Mouse (Mus musculus) fat pad, adult 2 months (tissue): Measurements from ENCODE around the gene Fgr.

Experiments
- DNase-seq: peaks from one replicate; pipeline ENCODE4 v3.0.0-alpha.2; 2011; ENCODE audit warnings: low read depth, low spot score; ENCODE audit errors: extremely low read depth

Gene Fgr

DNA sequence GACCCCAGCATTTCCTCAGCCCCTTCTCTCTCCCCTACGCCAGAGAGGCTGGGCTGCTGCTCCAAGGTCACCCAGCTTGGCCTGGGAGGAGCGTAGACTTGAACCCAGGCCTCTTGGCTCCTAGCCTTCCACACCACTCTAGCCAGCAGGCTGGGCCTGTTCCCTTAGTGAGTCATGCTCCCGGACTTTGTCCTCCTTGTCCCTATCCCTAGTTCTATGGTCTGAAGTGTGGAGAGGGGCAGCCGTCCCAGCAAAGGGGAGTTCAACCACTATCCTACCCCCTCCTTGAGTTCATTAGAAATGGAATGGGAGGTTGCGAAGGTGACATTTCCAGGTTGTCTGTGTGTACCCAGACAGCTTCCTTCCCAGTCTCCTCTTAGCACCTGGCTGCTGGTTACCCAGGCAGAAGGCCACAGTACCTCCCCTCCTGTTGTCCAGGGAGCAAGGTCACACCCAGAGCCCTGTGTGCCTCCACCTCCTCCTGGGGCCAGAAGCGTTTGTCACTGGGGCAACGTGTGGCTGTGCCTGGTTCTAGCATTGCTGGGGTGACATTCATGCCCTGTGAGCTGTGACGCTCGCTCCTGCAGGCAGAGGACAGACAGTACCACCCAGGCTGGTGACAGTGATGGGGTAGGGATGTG is 76.4 kb downstream of the Fgr start:
- DNase-seq, result no peak

DNA sequence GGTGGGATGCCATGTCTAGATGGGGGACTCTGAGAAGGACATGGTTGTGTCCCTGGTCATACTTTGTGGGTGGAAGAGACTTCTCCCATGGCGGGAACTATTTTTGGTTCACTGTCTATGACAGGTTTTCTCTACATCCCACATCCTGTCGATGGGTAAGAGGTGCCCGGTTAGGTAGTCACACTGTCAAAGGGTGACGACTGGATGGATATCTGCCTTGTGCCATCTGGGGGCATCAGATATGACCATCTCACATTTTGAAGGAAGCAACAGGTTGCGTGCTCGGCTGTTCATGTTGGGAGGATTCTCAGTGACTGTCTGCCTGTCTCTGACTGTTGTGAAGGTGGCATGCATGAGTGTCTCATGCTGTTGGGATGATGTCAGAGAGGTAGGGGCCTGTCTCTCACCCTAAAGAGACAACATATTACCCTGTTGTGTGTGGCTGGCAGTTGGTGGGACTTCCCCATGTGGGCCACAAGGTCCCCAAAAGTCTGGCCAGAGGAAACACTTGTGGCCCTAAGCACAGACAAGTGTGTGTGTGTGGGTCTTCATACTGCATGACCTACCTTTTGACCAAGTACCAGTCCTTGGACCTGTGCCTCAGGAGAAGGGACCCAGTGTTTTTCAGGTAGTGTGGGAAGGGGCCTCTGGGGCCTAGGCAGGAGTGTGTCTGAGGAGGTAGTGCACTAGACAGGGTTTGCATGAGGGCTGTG is 77.1 kb downstream of the Fgr start:
- DNase-seq, result no peak

DNA sequence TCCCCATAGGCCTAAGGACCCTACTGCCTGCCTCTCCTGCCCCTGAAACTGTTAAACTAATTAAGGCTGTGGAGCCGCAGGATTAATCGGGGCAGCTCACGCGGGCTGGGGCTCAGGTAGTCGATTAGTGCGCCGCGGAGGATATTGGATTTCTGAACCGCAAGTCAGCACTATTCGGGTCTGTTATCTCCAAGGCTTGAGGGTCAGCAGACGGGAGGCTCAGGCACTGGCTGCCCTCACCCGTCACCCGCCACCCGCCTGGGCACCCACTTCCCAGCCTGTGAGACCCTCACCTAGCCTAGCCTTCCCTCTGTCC is 77.6 kb downstream of the Fgr start:
- no peak for DNase-seq
